Mouse (Mus musculus): ENCODE results near the gene Cpeb3. TPM values are rescaled to one million over a fixed set of nuclear protein-coding genes. Genes with fewer than 3 reads are reported as not detected.
"Not testable (repeated sequence)": the region's sequence is repeated elsewhere in the genome, so short reads cannot be mapped to it uniquely, and the experiment has no call there.

The Cpeb3 gene
- polyA plus RNA-seq, 1 experiment = 2.2 TPM

DNA sequence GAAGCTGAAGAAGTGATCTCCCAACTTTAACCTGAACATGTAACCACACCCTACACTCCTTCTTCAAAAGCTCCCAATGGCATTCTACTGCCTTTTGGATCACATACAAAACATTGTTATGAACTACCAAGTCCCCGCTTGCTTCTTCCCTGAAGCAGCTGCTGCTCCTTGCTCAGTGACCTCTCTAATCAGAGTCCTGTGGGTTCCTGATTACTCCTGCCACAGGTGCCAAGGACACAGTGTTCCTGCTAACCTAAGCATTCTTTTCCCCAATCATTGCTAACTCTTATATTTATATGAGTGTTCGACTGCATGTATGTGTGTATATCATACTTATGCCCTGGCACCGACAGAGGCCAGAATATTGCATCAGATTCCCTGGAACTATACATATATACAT is 115.2 kb downstream of the Cpeb3 start:
- Histone ChIP-seq H3K4me3 (ENCODE audit: insufficient read depth, low read length) (no peak overlapping the region), H3K4me1 (ENCODE audit: control insufficient read depth, insufficient read depth, low read length) (0 out of 2 replicates have a peak, but pooled peaks cover 3% of the 10 kb centered on the region), H3K27ac (ENCODE audit: insufficient read depth, low read length) (no peak overlapping the region)
- no peak for TF ChIP-seq POLR2A (IDR thresholded peaks at IDR 0.05; ENCODE audit: low read depth, low read length)
- TF ChIP-seq CTCF (IDR thresholded peaks at IDR 0.05; ENCODE audit: borderline replicate concordance, insufficient read depth, low read length) = no peak

DNA sequence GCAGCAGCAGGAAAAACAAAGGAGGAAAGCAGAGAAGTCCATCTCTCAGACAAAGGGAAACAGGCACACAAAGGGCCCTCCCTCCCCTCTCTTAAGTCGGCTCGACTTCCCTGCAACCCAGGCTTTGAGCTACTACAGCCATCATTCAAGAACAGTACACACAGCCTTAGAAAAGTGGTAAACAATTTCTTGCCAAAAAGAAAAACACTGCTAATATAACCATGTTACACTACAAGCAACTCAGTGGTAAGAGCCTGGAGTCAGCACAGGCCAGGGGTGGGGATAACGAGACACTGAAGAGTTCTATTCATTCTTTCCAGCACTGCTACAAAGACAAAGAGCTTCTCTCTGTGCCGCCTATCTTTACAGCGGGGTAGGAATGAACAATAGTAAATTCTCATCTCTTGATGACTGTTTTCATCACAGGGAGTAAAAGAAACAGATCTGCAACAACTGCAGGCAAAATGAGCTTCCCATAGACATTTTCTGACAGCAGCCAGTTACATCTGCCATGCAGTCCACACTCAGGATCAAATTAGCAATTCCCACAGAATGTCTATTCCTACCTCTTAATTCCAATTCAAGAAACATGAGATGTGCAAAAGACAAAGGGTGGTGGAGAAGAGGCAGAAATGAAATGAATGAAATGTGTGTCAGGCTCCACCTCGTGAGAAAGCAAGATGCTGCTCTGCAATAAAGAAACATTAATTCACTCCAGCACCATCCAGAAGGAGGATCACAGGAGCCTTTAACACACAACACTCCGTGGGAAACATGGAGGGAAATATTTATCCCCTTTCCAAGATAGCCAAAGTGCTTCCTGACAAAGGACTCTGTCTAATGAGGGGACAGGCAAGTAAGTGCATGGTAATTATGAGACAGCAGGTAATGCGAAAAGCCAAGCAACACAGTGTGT is 118.0 kb downstream of the Cpeb3 start:
- no peak overlapping the region for H3K4me3 ChIP-seq (ENCODE audit: insufficient read depth, low read length)
- TF ChIP-seq CTCF (IDR thresholded peaks at IDR 0.05; ENCODE audit: borderline replicate concordance, insufficient read depth, low read length) (no peak), POLR2A (IDR thresholded peaks at IDR 0.05; ENCODE audit: low read depth, low read length) (no peak)

DNA sequence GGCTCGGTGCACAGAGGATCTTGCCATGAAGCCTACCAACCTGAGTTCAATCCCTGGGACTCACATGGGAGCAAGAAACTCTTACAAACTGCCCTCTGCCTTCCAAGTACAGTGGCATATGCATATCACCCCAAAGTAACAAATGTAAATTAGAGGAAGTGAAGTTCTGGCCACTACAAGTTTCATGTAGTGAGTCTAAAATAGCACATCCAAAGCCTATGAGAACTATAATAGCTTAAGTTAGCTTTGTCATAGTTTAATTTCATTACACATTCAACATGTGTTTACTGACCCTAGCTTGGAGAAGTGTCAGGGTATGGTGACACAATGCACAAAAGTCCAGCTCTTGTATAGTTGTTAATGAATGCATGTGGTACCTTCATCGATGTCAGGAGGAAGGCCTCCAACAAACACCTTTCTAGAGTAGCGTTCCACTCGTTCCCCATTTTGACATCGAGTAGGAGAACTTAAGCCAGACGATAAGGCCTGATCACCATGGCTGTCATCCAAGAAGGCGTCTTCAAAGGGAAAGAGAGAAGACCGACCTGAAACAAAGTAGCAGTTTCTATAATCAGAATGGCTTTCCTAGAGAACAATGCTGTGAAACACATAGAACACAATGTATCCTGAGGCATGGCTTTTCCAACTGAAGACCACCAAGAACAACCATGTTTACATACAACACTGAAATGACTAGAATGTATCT is 120.2 kb downstream of the Cpeb3 start:
- no peak overlapping the region for H3K4me3 ChIP-seq (ENCODE audit: insufficient read depth, low read length)
- no peak overlapping the region for H3K27ac ChIP-seq (ENCODE audit: insufficient read depth, low read length)
- H3K4me1 ChIP-seq (ENCODE audit: control insufficient read depth, insufficient read depth, low read length) = no peaks in the 10 kb centered on the region
- TF ChIP-seq CTCF (IDR thresholded peaks at IDR 0.05; ENCODE audit: borderline replicate concordance, insufficient read depth, low read length) (no peak), POLR2A (IDR thresholded peaks at IDR 0.05; ENCODE audit: low read depth, low read length) (no peak)

More for the DNA sequence above, 118.0 kb downstream of the Cpeb3 start:
- no peak overlapping the region for H3K27ac ChIP-seq (ENCODE audit: insufficient read depth, low read length)
- 0 out of 2 replicates have a peak, but pooled peaks cover 3% of the 10 kb centered on the region for H3K4me1 ChIP-seq (ENCODE audit: control insufficient read depth, insufficient read depth, low read length)

DNA sequence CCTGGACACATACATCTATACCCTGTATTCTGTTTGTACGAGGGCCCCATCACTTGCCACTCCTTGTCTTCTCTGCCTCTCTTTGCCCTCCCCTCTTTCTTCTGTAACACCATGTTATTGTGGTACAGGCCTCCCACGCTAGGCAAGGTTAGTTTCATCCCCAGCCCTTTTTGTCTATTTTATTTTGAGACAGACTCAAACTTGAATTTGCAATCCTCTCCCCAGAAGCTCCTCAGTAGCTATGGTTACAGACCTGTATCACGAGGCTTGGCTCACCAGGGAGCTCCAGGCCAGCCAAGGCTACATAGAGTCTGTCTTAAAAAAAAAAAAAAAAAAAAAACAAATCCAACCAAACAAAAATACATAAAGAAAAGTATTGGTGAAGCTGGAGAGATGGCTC is 123.9 kb downstream of the Cpeb3 start:
- Histone ChIP-seq H3K4me3 (ENCODE audit: insufficient read depth, low read length) (no peak overlapping the region), H3K4me1 (ENCODE audit: control insufficient read depth, insufficient read depth, low read length) (no peaks in the 10 kb centered on the region), H3K27ac (ENCODE audit: insufficient read depth, low read length) (no peak overlapping the region)
- TF ChIP-seq POLR2A (IDR thresholded peaks at IDR 0.05; ENCODE audit: low read depth, low read length) (no peak), CTCF (IDR thresholded peaks at IDR 0.05; ENCODE audit: borderline replicate concordance, insufficient read depth, low read length) (no peak)

DNA sequence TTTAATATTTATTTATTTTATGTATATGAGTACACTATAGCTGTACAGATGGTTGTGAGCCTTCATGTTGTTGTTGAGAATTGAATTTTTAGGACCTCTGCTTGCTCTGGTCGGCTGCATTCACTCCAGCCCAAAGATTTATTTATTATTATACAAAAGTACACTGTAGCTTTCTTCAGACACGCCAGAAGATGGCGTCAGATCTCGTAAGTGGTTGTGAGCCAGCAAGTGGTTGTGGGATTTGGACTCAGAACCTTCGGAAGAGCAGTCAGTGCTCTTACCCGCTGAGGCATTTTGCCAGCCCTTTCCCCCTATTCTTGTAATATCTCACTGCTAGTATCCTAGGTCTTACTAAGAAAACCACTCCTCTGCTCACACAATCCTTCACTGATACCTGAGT is 126.9 kb downstream of the Cpeb3 start:
- TF ChIP-seq POLR2A (IDR thresholded peaks at IDR 0.05; ENCODE audit: low read depth, low read length) = no peak
- H3K4me1 ChIP-seq (ENCODE audit: control insufficient read depth, insufficient read depth, low read length) = no peaks in the 10 kb centered on the region
- no peak overlapping the region for H3K27ac ChIP-seq (ENCODE audit: insufficient read depth, low read length)
- no peak overlapping the region for H3K4me3 ChIP-seq (ENCODE audit: insufficient read depth, low read length)

DNA sequence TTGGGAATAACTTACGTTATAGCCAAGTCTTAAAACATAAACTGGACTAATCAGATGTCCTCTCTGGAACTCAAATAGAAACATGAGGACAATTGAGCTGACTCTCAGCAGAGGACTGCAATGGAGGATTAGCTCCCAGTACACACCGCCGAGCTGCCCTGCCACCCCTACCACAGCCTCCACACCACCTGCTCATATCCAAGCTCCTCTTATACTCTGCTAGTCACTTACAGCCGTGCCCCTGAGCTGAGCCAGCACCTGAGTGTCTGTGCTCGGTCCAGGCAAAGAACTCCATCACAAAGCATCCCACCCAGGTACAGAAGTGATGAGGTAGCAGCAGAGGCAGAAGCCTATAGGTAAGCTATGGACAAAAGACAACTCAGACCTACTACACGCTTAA is 129.2 kb downstream of the Cpeb3 start:
- TF ChIP-seq POLR2A (IDR thresholded peaks at IDR 0.05; ENCODE audit: low read depth, low read length) (no peak), CTCF (IDR thresholded peaks at IDR 0.05; ENCODE audit: borderline replicate concordance, insufficient read depth, low read length) (no peak)
- H3K4me1 ChIP-seq (ENCODE audit: control insufficient read depth, insufficient read depth, low read length) = no peaks in the 10 kb centered on the region
- no peak overlapping the region for H3K27ac ChIP-seq (ENCODE audit: insufficient read depth, low read length)

DNA sequence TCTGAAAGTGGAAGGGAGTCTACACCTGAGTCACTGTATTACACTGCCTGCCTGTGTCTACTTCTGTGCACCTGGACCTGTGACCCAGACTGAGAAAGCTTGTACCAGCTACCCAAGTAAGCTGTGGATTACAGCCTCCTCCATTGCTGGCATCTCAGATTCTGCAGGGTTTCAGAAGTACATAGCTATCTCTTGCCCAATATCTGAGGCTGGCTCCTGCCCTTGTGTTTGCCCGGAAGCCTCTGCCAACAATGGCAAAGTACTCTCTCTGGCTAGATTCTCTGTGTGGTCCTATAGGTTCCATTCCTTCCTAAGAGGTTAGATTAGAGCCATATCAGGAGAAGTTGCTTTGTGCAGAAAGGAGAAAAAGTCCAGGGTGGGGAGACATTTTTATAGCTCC is 129.8 kb downstream of the Cpeb3 start:
- Histone ChIP-seq H3K27ac (ENCODE audit: insufficient read depth, low read length) (no peak overlapping the region), H3K4me3 (ENCODE audit: insufficient read depth, low read length) (no peak overlapping the region), H3K4me1 (ENCODE audit: control insufficient read depth, insufficient read depth, low read length) (no peaks in the 10 kb centered on the region)
- TF ChIP-seq CTCF (IDR thresholded peaks at IDR 0.05; ENCODE audit: borderline replicate concordance, insufficient read depth, low read length) (no peak), POLR2A (IDR thresholded peaks at IDR 0.05; ENCODE audit: low read depth, low read length) (no peak)

More for the DNA sequence above, 129.2 kb downstream of the Cpeb3 start:
- H3K4me3 ChIP-seq (ENCODE audit: insufficient read depth, low read length) = no peak overlapping the region

DNA sequence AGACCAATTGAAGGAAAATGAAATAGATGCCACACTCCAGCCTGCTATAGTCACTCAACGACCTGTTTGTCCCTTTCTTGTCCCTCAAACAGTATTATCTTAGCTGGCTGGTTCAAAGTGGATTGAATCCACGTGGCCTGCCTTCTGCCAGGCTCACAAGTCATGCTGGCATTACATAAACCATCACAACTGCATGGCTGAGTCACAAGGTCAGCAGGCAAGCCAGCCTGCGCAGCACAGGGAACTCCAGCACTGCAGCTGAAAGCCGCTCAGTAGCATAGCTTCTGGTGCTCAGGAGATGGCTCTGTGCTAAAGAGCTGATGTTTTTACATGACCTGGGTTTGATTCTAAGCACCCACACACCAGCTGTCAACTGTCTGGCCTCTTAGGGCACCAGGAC is 130.3 kb downstream of the Cpeb3 start:
- TF ChIP-seq CTCF (IDR thresholded peaks at IDR 0.05; ENCODE audit: borderline replicate concordance, insufficient read depth, low read length) (no peak), POLR2A (IDR thresholded peaks at IDR 0.05; ENCODE audit: low read depth, low read length) (no peak)
- Histone ChIP-seq H3K4me1 (ENCODE audit: control insufficient read depth, insufficient read depth, low read length) (no peaks in the 10 kb centered on the region), H3K27ac (ENCODE audit: insufficient read depth, low read length) (no peak overlapping the region), H3K4me3 (ENCODE audit: insufficient read depth, low read length) (no peak overlapping the region)

DNA sequence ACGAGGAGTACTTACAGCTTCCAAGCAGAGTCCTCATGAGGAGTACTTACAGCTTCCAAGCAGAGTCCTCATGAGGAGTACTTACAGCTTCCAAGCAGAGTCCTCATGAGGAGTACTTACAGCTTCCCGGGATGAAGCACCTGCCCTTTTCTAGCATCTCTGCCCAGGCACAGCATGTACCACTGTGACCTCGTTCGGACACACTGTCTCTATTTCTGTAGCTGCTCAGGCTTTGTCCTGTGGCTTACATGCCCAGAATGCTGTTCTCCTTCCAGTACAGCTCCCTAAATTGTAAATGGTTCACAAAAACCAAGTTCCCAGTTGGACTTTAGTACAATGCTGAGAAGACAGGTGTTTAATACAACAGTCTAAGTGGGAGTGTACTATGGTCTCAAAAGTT is 131.1 kb downstream of the Cpeb3 start:
- H3K4me3 ChIP-seq (ENCODE audit: insufficient read depth, low read length); H3K4me1 ChIP-seq (ENCODE audit: control insufficient read depth, insufficient read depth, low read length); H3K27ac ChIP-seq (ENCODE audit: insufficient read depth, low read length): not testable (repeated sequence)

DNA sequence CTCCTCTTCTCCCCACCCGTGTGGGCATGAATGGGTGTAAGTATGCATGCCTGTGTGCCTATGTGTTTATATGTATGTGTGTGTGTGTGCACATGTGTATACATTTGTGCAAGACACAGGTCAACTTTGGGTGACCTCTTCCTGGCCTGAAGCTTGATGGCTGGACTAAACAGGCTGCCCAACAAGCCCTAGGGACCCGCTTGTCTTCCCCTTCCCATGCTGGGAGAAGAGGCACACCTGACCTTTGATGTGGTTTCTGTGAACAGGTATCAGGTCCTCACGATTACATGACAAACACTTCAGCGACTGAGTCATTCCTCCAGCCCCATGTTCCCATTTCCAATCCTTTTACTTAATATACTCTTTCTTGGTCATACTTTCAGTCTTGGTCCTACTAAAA is 131.8 kb downstream of the Cpeb3 start:
- no peaks in the 10 kb centered on the region; the same call in 1 of the 2 replicates for H3K4me1 ChIP-seq (ENCODE audit: control insufficient read depth, insufficient read depth, low read length)
- H3K4me3 ChIP-seq (ENCODE audit: insufficient read depth, low read length) = no peak overlapping the region
- no peak for TF ChIP-seq POLR2A (IDR thresholded peaks at IDR 0.05; ENCODE audit: low read depth, low read length)
- no peak for TF ChIP-seq CTCF (IDR thresholded peaks at IDR 0.05; ENCODE audit: borderline replicate concordance, insufficient read depth, low read length)
- H3K27ac ChIP-seq (ENCODE audit: insufficient read depth, low read length) = no peak overlapping the region
